Mouse (Mus musculus) gastrocnemius, postnatal 14 days (tissue): ENCODE data around the gene Th. TPM values are rescaled to one million over a fixed set of nuclear protein-coding genes. Genes with fewer than 3 reads are reported as not detected.

Experiments
- DNase-seq: peaks from one replicate; pipeline ENCODE4 v3.0.0; 2021; ENCODE audit warnings: mixed read lengths
- intact Hi-C: fragments of 180-260 bp; cut with DNase I; formaldehyde crosslinking; loops from one replicate; pipeline ENCODE4 v1.15.1; 2025; ENCODE audit warnings: low total_unique reads
- long read RNA-seq, 2 experiments: library from polyadenylated mRNA; stranded (forward); transcript quantifications; one replicate each; pipeline ENCODE4 v2.0.0; 2021
- total RNA-seq, 2 experiments: library from RNA; stranded (reverse); gene quantifications; 2 replicates each; pipeline ENCODE4 v1.2.3; 2021

Th gene
- total RNA-seq, result under 1 TPM; 0.24 to 0.49 TPM
- long read RNA-seq, experiment 1, result 0 reads
- long read RNA-seq, experiment 2, result 0 reads

DNA sequence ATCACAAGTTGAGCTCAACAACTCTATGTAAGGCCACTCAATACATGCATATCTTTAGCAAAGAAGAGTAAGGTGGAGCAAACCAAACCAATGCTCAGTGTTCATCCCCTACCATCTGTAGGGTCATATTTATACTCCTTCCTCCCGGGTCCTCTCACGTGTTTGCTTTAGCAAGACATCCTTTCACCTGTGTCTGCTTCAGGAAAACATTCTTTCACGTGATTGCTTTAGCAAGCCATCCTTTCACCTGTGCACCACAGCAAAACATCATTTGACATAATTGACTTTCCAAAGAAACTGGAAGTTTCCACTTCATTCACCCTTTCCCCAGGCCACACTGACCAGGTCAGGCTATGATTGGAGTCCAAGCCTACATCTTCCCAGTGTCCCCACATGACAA lies at the start of gene Th:
Gene Th (minus strand): TSS at position 101 of the 400 bp plus-strand sequence.
- intact Hi-C loops, result no loop called here
- no peak for DNase-seq

DNA sequence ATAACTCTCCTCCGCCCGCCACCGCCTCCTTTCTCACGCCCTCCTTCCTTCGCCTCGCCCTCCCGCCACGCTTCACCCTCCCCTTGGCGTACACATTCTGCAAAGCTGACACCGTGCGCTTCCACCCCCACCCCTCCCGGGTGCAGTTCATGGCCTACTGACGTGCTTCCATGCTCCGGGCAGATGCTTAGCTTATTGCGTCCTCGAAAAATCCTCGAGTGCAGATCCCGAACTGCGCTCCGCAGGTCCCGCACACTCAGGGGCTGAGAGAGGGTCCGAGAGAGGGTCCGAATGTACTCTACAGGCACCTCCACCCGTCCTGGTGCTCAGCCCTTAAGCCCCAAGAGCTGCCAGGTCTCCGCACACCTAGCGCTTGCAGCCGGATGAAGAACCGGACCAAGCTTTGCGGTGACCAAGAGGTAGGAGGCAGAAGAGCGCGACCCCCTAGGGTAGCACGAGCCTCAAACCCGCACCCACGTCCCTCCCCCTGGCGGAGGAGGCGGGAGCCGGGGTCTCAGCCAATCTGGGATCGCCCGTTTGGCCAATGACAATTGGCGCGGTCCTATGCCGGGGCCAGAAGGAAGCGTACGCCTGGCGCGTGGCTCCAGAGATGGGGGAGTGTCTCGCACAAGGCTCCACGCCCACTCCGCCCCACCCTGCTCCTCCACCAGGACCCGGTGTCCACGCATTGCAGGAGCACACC lies 38.0 kb upstream of the Th start, which contains the start of gene Ascl2:
Gene Ascl2 (minus strand): TSS at position 456 of the 703 bp plus-strand sequence.
- intact Hi-C loops, result no loop called here
- no peak for DNase-seq

DNA sequence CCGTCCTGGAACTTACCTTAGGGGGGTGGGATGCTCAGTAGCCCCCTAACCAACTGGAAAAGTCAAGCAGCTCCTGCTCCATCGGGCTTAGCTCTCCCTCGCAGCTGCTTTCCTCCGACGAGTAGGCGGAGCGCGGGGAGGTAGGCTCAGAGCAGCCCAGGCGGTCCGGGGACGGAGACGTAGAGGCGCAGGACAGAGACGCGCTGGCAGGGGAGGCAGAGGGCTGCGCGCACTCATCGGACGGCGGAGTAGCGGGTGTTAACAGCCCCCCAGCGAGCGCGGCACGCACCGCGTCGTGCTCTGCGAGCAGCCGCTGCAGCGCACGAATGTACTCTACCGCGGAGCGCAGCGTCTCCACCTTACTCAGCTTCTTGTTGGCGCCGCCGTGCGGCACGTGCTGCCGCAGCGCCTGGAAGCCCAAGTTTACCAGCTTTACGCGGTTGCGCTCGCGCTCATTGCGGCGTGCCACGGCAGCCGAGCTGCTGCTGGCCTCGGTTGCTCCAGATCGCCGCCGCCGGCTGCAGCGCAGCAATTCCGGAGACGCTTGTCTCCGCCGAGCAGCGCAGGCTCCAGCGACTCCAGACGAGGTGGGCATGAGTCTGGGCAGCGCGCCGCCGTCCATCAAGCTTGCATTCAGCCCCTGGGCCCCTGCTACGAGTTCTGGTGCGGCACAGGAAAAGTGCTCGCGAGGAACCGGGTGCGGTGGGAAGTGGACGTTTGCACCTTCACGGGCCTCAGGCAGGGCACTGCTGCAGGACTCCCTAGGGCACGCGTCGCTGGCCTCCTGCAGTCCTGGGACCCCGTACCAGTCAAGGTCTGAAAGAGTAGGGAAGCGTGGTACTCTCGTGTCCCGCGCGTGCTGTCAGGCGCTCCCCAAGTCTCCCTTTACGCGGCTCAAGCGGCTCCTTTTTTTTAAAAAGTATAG lies 37.2 kb upstream of the Th start:
- DNase-seq, result peak; percentile 7
- intact Hi-C loops, result no loop called here

DNA sequence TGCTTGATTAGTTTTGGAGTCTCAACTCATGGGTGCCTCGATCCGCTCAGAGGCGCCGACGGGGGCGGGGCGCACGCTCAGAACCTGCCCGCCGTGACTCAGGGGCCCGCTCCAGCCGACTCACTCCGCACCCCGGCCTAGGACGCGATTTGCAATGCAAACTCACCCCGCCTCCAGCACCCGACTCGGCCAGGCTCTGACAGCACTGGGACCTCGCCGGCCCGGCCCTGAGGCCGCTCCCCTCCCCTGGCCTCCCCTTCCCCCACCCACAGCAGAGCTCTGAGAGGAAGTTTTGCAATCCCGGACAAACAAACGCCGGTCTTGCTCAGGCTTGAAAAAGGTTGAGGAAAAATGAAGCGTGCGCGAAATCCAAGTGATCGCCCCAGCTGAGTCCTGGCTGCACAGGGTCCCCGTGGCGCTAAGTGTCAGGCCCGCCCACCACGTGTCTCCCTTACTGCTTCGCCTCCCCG lies 36.5 kb upstream of the Th start:
- intact Hi-C loops, result no loop called here
- DNase-seq, result peak; percentile 25

DNA sequence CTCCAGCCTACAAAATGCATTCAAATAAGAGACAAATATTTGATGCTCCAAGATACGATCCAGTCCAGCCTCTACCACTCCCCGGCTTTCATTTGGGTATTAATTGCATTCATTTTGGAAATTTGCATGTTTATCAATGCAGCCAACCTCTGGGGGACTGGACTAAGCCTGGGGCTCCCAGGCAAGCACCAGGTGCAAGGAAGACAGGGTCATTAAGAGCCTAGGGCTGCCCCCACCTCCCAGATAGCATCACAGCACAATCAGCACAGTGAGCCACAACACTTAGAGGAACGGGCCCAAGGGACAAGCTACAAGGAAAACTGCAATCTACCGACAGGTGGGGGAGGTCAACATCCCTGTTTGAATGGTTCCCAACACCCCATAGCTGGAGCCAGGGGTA lies 28.8 kb upstream of the Th start:
- intact Hi-C loops, result no loop called here
- DNase-seq, result no peak

DNA sequence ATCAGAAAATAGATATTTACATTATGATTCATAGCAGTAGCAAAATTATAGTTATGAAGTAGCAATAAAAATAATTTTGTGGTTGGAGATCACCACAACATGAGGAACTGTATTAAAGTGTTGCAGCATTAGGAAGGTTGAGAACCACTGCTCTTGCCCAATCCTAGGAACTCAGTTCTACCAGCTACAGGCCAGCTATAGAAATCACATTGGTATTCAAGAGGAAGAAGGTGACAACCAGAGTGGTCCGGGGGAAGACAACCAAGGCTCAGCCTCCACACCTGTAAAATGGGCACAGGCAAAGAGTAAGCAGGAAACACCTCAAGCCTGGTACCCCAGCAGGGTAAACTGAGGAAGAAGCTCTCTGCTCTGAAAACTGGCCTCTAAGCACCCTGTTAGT lies 27.9 kb upstream of the Th start:
- intact Hi-C loops, result no loop called here
- DNase-seq, result no peak

DNA sequence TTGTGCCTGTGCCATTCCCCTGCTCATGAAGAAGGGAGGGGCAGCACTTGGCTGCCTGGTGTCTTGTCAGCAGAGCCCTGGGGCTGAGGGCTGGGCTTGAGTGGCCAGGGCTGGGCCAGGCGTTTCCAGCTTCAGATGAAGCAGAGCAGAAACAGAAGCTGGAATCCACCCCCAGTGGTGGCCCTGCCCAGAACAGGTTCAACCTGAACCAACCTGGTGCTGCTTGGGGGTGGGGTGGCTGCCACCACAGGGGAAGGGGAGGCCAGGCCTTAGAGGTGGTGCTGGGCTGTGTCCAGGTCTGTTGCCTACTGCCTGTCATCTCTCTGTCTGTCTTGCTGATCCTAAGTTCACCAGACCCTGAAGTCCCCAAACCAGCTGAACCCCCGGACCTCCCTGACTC lies 25.1 kb upstream of the Th start:
- intact Hi-C loops, result no loop called here
- DNase-seq, result no peak

DNA sequence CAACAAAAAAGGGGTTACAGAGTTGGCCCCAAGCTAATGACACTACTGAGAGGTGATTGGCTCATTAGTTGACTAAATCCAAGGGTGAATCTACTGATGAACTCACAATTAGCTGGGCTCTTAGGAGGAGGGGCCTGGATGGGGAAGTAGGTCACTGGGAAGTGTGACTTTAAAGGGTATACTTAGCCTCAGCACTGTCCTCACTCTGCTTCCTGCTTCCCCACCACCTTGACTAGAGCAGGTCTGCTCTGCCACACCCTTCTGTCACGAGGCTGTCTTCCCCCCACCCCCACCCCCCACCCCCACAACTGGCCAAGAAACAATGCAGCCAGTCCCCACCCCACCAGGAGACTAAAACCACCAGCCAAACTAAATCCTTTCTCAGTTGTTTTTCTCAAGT lies 18.6 kb upstream of the Th start:
- DNase-seq, result no peak
- intact Hi-C loops, result no loop called here

DNA sequence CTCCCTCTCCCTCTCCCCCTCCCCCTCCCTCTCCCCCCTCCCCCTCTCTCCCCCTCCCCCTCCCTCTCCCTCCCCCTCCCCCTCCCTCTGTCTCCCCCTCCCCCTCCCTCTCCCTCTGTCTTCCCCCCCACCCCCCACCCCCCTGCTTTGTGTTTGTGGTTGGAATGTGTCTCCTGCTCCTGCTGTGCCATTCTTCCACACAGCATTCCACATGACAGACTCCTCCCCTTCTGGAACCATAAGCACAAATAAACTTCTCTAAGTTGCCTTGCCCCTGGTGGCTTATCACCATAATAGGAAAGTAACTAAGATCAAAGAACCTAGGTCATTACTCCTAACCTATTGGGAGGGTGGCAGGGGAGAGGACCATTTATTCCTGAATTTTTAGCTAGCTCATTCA lies 6.7 kb upstream of the Th start:
- intact Hi-C loops, result no loop called here

DNA sequence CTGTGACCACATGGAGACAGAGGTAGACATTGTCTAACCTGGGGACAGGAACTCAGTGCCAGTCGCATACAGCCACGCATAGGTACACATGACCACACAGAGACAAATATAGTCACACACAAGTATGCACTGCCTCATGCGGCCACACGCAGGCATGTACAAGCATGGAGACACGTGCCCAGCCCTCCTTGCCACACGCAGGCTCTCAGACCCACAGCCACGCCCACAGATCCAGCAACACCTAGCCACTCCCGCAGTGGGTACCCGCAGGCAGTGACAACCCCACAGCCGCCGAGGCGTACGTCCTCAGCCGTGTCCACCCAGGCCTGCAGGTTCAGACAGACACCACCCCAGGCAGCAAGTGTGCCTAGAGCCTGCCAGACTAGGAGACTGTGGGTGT lies 4.8 kb upstream of the Th start:
- intact Hi-C loops, result no loop called here
- DNase-seq, result no peak

More for the DNA sequence above, 6.7 kb upstream of the Th start:
- no peak for DNase-seq

DNA sequence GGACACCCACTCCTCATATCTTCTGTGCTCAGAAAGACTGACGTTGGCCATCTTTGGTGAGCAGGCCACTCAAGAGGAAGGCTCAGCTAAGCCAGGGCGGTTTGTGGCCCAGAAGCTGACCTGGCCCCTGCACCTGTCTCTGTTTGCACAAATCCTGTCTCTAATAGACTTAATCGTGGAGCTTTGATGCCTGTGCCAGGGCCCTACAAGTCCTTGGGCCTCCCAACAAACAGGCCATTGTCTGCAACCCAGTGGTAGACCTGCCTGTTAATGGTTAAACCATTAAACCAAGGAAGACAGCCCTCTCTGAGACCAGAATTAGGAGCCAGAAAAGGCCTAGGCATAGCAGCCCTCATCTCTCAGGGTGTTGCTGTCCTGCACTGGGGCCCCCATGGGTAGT lies 1.5 kb upstream of the Th start:
- no peak for DNase-seq
- intact Hi-C loops, result no loop called here

DNA sequence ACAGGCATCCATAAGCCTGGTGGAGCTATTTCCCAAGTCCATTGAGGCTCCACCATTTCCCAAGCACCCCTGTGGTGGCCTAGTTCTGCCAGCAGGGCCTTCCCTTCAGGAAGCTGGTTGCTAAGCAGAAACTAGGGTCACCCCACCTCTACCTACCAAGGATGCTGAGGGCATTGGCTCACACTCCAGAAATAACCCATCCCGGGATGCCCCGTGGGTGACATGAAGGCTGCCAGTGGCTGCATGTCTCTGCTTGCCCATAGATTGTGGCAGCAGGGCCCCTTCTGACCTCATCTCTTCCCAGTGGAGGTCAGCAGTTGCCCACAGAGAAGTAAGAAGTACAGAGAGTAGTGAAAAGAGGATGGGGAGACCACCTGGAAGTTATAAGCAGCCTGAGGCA lies 1.4 kb downstream of the Th start:
- no peak for DNase-seq
- intact Hi-C loops, result no loop called here

DNA sequence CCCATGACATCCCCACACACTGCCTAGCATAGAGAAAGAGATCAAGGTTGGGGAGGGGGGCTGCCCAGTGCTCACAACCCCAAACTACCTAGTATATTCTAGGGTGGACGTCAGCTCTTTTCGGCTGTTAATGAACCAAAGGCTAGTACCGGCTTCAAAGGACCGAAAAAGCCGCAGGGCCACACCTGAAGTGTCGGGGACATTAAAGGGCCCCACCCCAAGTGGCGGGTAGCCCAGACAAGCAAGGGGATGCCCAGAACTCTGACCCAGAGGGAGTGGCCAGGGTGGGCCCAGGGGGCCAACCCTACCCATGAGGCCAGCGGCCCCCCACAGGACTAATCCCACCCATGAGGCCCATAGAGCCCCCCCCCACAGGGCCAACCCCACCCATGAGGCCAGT lies 3.6 kb downstream of the Th start:
- DNase-seq, result no peak
- intact Hi-C loops, result no loop called here

DNA sequence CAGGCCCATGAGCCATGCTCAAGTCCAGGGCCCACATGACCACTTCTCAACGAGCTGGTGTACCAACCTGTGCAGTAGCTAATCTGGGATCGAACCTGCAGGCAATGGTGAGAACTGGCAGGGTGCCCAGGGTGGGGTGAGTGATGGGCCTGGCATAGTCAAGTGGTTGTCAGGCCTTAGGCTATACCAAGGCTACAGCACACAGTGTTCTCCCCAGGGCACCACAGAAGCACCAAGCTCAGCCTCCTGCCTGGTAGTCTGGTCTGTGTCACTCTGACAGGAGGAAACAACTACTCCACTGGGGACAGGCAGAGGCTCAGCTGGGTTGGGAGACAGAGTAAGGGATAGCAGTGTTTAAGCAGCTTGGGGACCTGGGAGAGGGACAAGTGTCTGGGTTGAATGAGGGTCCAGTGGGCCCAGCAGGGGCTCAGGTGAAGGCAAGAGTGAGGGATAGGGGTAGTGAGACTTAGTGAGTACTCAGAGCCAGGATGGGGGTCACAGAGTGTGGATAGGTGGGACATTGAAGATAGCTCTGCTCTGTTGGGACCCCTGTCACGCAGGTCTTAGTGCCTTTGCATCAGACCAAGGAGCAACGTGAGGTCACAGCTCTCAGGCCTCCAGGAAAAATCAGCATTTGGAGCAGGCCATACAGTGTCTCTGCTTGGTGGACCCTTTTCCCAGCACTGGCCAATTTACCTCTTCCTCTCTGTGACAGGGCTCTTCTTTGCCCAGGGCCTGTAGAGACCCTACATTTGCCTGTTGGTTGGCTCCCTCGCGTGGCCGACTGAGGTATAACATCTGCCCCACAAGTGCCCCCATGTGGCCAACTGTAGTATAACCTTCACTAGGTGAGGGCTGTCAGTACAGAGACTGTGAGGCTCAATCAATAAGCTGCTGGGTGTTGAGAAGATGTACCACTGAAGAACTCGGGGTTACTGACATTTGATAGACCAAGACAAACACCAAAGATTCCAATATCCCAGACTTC lies 12.0 kb downstream of the Th start:
- intact Hi-C loops, result no loop called here

DNA sequence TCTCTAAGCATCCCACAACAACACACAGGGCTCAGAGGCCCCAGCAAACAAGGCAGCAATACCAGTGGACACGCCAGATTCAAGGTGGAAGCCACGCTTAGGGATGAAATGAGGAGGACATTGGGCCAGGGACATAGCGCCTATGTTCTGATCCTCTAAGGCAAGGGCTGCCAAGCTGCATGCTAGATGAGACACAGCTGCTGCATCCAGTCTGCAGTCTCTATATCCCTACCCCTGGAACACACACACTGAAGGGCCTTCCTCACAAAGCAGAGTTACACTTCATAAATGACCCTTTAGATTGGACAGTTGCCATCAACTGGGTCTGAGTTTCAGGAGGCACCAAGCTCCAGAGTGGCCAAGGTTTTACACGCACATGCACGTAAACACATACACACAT lies 13.3 kb downstream of the Th start:
- no peak for DNase-seq
- intact Hi-C loops, result no loop called here

More for the DNA sequence above, 12.0 kb downstream of the Th start:
- DNase-seq, result peak; percentile 70

DNA sequence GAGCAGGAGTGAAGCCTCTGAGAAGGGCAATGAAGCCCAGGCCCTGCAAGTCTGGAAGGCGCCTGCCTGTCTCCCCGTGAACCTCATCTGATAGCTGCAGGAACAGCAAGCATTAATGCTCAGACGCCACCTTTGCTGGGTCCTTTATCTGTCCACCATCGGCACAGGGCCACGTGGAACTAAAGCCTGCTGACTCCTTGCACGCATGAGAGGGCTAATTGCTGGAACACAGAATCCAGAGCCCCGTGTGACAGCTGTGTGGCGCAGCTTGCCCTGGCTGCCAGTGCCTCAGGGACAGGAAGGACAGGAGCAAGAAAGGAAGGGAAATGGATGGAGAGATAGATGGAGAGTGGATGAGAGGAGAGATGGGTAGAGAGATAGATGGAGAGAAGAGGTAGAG lies 14.8 kb downstream of the Th start:
- intact Hi-C loops, result no loop called here
- DNase-seq, result no peak

DNA sequence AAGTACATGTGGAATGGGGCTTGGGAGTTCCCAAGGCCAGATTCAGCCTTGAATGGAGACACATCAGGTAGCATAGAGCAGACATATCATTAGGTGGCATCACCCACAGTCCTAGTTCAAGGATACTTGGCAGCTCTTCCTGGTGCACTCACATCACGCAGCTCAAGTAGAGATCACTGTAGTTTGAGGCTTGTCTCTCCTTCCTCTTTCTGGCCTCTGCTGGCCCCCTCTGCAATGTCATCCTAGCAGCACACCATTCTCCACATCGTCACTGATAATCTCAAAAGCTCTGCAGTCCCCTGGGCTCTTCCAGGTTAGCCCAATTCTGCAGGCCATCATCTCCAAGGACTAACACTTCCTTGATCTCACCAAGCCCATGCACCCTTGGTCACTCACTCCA lies 19.2 kb downstream of the Th start:
- intact Hi-C loops, result no loop called here
- no peak for DNase-seq

DNA sequence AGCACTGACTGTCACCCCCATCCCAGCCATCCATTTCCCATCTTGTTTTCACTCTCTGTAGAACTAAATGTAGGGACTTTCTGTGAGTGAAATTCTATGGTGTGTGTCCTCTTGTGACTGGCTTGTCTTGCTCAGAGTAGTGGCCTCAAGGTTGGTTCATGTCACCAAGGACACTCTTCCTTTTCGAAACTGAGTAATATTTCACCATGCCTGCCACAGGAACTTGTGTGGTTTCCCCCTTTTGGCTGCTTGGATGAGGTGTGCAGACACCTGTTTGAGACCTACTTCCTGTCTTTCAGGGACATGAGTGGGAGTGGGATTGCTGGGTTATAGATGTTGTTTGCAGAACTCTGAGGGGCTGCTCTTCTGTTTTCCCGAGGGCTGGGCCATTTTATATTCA lies 20.8 kb downstream of the Th start:
- intact Hi-C loops, result no loop called here

DNA sequence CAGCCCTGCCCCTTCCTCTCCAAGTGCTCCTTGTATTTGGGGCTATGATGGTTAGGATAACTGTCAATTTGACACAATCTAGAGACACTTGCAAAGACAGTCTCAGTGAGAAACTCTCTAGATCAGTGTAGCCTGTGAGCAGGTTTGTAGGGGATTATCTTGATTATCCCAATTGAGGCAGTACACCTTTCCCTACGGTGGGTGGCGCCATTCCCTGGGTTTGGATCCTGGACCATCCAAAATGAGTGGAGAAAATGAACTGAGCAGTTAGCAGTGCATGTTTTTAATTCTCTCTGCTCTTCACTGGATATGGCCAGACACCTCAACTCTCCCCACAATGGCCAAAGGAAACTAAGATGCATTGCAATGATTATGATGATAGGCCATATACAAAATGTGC lies 21.3 kb downstream of the Th start:
- intact Hi-C loops, result no loop called here
- DNase-seq, result no peak

More for the DNA sequence above, 20.8 kb downstream of the Th start:
- DNase-seq, result no peak

DNA sequence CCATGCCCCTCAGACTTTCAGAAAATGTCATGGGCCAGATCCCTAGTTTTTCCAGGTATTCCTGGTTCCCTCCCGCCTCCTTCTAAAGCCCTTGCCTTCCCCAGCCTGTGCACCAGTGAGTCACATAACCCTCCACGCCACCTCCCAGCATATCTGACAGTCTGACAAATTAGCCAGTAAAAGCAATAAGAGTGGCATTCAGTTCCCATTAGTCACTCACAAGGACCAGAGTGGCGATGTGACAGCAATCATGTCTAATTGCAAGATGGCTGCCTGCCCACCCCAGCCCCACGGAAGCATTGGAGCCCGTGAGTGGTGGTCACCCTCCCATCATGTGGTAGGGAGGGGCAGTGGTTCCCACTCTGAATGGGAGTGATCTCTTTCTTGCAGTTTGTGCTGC lies 25.3 kb downstream of the Th start:
- intact Hi-C loops, result no loop called here
- DNase-seq, result no peak
